Mouse (Mus musculus) frontal cortex, adult (tissue): Measurements from ENCODE around the gene 1700066M21Rik.

Experiments used
- ATAC-seq: cut with Nextera tagmentation; 2 replicates; pipeline ENCODE4 v1.9.2; 2017; ENCODE audit warnings: mild to moderate bottlenecking, moderate library complexity, mixed read lengths; ENCODE audit not compliant: low TSS enrichment

Gene 1700066M21Rik

DNA sequence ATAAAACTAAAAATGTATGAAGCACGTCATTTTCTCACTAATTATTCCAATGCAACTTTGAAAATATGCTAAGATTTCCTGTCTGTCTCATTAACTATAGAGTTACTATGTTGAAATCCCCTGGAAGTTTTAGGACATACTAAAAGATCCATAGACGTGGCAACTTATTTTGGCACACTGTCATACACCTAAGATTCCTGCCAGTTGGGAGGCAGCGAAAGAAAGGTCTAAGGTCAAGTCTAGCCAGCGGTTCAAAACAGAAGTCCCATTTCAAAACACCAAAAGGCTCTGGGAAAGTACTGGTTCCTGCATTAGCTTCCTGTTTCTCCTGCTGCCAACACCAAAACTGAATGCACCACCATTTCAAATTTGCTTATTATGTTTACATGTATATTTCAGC, 15.0 kb downstream of the 1700066M21Rik start:
- no peak for ATAC-seq

DNA sequence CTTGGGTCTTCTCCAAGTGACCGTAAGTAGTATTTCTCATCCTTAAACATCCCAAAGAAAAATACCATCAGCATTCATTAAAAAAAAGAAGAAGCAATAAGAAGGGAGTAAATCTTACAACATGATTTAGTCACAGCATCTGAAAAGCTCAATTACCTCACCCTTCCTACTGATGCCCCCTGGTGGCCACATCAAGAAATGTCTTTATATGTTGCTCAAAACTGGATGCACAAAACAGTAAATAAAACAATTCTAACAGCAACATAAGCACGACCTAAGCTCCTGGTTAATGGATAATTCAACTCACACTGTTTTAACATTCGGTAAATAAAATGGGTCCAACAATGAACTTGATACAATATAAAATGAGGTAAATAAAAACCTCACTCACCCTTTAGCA, 16.6 kb downstream of the 1700066M21Rik start:
- ATAC-seq: peak; percentile 64; the same call in 1 of the 2 replicates

DNA sequence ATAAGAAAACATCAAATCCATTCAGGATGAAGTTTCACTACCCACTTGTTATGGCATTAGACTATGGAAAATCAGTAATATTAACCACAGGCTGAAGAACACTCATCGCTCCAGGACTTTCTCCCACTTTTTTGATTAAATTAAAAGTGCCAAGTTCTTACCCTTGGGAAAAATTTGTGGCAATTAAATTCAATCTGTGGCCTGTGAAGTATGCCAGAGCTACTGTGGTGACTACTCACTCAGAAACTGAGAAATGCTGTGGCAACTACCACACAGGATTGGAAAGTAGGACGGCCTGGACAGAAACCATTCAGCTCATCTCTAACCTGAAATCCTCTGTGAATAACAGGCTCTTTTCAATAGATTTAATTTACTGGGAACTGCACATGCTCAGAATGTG, 22.9 kb downstream of the 1700066M21Rik start:
- peak; percentile 60 for ATAC-seq

DNA sequence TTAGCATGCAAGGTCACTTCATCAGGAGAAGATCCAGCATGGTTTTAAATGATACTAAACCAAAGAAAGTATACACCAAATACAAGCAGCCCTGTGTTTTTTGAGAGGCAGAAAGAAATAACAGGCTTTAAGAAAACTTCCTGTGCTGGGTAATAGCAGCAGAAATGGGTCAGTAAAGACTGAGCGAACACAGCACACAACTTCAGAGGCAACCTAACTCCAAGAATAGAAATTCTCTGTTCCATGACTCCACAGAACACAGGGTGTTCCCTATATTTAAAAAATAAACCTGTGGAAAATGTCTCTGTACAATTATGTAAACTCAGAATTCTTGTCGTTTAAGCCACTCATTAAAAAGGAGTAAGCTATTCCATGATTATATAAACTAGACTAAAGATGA, 23.5 kb downstream of the 1700066M21Rik start:
- peak; percentile 94 for ATAC-seq

DNA sequence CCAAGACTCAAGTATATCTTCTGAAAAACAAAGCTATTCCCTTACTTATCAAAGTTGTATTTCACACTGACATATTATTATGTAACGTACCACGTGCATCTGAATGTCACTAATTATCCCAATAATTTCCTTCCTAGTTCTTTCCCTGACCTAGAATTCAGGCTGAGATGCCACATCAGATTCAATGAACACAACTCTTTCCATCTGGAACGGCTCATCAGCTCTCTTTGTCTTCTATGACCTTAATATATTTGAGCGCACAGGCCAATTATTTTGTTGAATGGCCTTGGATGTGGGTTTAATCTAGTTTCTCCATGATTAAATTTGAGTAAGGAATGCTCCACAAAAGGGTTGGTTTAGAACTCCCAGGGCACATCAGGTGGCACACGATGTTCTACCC, 24.7 kb downstream of the 1700066M21Rik start:
- no peak for ATAC-seq

DNA sequence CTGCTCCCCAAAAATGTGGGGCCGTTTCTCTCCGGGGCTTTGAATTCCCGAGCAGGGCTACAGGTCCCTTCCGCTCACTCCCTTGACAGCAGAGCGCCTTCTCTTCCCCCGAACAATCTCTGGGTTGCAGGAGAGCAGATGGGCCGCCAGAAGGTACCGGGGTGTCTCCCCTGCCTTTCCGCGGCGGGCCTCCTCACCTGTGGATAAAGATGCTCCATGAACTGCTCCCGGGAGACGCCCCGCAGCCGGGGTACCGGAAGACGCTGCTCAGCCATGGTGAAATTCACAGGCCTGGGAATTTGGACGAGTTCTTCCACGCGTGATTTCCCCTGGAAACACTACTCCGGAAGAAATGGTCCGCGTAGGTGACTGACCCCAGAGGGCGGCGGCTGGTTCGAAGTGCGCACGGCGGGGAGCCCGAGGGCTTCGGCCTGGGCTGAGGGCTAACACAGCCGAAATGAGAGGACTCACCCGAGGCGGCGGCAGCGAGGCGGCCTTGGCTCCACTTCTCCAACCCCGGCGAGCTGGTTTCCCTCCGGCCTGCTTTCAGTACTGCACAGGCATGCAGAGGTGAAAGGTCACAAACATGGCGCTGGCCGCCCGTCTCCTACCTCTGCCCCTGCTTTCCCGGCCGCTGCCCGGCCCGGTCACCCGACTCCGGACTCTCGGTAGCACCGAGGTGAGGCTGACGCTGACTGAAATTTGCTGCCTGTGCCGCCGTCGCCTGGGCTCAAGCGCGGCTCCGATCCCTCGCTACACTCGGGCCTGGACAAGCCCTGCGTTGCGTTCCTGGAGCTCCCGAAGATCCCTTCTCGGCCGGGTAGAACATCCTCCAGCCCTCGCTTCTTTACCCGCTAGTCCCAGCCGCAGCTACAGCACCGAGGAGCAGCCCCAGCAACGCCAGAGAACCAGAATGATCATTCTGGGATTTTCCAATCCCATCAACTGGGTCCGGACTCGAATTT, 29.0 kb downstream of the 1700066M21Rik start, which contains the start of the genes Maip1 and Tyw5:
Gene Maip1 (plus strand): TSS at position 142 of the 965 bp plus-strand sequence.
Gene Tyw5 (minus strand): TSS at position 915 of the 965 bp plus-strand sequence.
- ATAC-seq: peak; percentile 97

DNA sequence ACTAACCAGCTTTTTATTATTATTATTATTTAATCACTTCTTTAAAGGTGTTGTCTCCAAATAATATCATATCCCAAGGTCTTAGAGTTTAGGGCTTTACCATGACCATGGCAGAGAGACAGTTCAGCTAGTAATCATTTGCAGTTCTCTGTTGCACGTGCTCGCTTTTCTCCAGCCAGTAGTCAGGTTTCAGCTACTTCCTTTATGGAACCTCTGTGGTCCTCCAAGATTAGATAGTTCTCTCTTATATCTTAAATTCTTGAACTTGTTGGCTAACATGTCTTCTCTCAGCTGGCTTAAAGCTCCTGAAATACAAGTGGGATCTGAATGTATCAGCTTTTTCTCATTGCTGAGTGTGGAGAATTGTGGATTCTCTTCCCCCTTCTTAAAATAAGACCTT, 31.6 kb downstream of the 1700066M21Rik start:
- no peak for ATAC-seq

DNA sequence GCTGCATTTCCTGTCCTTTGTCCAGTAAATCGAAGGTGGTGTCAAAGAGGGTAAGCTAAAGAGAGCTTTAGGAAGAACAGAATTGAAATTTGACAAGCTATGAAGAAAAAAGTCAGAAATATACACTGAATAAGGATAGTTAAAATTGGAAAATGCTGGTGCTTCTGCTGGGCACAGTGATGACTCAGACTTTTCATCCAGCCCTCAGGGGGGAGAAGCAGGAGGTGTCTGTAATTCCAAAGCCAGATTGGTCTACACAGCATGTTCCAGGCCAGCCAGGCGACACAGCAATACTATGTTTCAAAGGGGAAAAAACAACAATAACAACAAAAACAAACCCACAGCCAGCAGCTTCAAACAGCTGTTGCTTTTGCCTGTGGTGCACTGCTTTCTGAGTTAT, 36.0 kb downstream of the 1700066M21Rik start:
- peak; percentile 96 for ATAC-seq

DNA sequence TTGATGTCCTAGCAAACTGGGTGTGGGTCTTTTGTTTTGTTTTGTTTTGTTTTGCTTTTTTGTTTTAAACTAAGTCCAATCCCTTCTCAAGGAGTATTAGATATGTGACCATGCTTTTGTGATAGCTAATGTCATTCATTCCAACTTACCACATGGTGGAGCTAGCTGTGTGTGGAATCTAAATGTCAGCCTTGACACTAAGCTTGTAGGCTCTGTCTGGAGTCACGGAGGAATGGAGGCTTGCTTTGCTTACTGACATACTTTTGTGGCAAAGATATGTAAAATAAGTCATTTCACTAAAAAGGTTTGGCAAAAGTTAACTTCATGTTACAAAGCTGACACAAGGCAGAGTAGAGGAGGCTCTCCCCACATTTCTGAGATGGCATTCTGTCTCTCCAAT, 46.3 kb downstream of the 1700066M21Rik start:
- peak; percentile 95 for ATAC-seq

DNA sequence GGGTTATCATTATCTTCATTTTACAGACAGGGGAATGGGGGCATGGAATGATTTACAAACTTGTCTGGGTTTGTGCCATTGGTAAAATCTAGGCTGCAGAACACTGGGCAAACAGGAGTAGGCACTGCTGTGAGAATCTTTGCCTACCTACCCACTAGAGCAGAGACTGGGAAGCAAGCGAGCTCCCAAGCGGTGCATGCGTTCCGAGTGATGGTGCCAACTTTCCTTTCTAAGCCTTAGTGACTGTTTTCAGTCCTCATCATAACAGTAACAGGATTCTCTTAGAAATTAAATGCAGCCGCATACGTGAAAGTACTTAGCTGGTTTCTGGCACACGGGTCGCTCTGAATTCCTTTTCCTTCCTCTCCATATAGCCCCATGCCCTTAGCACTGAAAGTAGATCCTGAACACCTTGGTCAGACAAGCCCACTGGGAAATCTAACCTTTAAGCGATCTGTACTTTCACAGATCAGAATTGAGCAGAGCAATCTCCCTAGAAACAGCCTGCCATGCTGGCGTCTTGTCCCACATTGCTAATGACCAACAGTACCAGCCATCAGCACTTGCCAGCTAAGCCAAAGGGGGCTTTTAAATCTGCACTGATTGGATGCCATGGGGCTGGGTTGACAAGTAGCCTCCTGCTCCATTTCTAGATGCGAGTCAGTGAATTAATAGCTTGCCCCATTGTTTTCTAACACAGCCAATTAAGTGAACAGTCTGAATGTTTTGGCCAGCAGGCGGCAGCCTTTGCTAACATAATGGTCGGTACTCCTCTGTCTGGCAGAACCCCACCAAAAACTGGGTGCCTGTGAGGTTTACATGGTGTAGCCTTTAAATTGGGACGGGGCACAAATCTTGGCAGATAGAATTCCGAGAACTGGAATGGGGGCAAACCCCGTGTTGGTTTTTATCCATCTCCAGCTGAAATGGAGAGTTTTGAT, 51.2 kb downstream of the 1700066M21Rik start:
- peak; percentile 88 for ATAC-seq

DNA sequence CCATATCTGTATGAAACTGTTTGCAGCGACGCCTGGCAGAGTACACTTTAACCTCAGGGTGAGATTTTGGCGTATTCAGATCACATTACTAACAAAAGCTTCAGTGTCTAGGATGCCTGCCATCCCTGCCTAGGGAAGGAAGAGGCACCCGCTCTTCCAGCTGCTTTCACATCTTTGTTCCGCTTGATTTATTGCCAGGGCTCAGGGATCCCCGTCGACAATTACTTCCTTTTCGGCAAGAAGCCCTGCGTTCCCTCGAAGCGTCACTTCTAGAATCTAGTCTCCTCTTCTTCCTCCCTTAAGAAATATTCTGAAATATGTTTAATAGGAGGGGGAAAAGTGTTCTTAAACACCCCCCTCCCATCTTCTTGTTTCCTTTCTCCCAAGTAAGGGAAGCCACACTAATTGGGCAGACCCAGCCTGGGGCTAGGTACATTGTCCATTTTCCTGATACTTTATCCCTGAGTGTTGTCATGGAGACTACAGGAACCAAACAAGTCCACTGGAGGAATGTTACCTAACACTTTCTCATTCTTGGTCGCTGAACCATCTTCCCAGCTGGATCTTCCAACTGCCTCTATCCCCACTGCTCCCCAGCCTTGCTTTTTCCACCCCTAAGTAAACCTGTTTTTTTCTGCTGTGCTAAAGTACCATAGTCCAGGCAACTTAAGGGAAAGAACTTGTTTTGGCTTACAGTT, 52.5 kb downstream of the 1700066M21Rik start:
- ATAC-seq: peak; percentile 53

DNA sequence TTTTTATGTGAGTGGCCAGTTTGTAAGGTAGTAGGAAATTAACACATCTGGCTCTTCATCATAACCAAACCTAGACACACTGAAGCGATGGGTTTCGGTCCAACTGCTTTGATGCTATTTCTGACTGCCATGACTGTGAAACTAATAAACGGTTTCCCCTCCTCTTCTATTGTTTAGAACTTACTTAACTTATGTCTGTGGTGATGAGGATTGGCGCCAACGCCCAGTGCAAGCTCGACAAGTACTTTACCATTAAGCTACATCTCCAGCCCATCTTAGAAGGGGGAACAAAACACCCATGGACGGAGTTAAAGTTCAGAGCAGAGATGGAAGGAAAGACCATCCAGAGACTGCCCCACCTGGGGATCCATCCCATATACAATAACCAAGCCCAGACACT, 55.7 kb downstream of the 1700066M21Rik start:
- no peak for ATAC-seq
